Mouse (Mus musculus): ENCODE data around the gene Olfr970. TPM values are rescaled to one million over a fixed set of nuclear protein-coding genes. Genes with fewer than 3 reads are reported as not detected.
"Not testable (repeated sequence)": the region's sequence is repeated elsewhere in the genome, so short reads cannot be mapped to it uniquely, and the experiment has no call there.

The Olfr970 gene
- not detected in 2 replicates for polyA plus RNA-seq (2015; fragmentation: Nextera tagmentation; extraction: Ambion mirVana)

- Histone ChIP-seq H3K9ac (ENCODE audit: low read length) (no peak within 1 kb of the TSS), H3K4me1 (ENCODE audit: control insufficient read depth, insufficient read depth, low read length) (no peaks in the 10 kb centered on the region), H3K9me3 (replicated peaks; ENCODE audit: control insufficient read depth, low read length) (no peaks in the 10 kb centered on the region), H3K4me3 (ENCODE audit: low read length) (no peak within 1 kb of the TSS), H3K4me2 (ENCODE audit: low read depth, low read length) (no peak within 1 kb of the TSS), H3K27me3 (ENCODE audit: control insufficient read depth, insufficient read depth, low read length) (no peaks in the 10 kb centered on the region), H3K36me3 (ENCODE audit: control insufficient read depth, insufficient read depth) (no peaks in the 10 kb centered on the region), H3K27ac (ENCODE audit: low read length) (no peak within 1 kb of the TSS)
- ATAC-seq (replicated peaks; ENCODE audit: extremely low read depth, insufficient read depth, low FRiP score): no peak
- 73% methylated on average over 4 of the region's 4 CpGs for WGBS
Observed at GRCm38 (mm10) chr9:39808560-39808959, at the start of gene Olfr970. Gene Olfr970, plus strand, starts transcription at chr9:39808860.

GRCm38 (mm10) chr9:39783153-39783552, 25.5 kb upstream of the Olfr970 start, which contains the start of gene Olfr968:
Gene Olfr968, minus strand, starts transcription at chr9:39783253.
- H3K27me3 ChIP-seq (ENCODE audit: control insufficient read depth, insufficient read depth, low read length): no peaks in the 10 kb centered on the region
- H3K4me2 ChIP-seq (ENCODE audit: low read depth, low read length): no peak within 1 kb of the TSS
- no peak within 1 kb of the TSS for H3K27ac ChIP-seq (ENCODE audit: low read length)
- H3K4me3 ChIP-seq (ENCODE audit: low read length): no peak within 1 kb of the TSS
- H3K9me3 ChIP-seq (replicated peaks; ENCODE audit: control insufficient read depth, low read length): no peaks in the 10 kb centered on the region
- no peak within 1 kb of the TSS for H3K9ac ChIP-seq (ENCODE audit: low read length)
- no peaks in the 10 kb centered on the region for H3K4me1 ChIP-seq (ENCODE audit: control insufficient read depth, insufficient read depth, low read length)
- no peak for ATAC-seq (replicated peaks; ENCODE audit: extremely low read depth, insufficient read depth, low FRiP score)
- no peaks in the 10 kb centered on the region for H3K36me3 ChIP-seq (ENCODE audit: control insufficient read depth, insufficient read depth)
- 60% methylated on average over 1 of the region's 1 CpGs for WGBS

DNA sequence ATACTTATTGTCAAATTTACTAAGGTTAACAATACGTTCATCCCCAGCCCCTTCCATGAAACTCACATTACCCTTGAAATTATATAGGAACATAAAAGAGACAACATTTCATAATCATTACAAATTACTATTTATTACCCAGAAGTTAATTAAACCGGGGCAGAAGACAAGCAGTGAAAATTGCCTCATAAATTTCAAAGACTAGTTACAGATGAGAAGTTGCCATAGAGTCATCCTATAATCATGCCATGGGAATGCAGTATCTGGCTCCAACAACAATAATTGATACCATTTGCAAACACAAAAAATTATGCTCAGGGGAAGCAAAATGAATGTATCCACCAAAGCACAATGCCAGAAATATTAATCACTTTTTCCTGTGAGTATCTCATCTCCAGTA, 18.1 kb upstream of the Olfr970 start, which contains the start of gene Olfr969:
Gene Olfr969, plus strand, starts transcription at position 388 of the 400 bp plus-strand sequence.
- H3K9ac ChIP-seq (ENCODE audit: low read length): no peak within 1 kb of the TSS
- no peak for ATAC-seq (replicated peaks; ENCODE audit: extremely low read depth, insufficient read depth, low FRiP score)
- no peaks in the 10 kb centered on the region for H3K9me3 ChIP-seq (replicated peaks; ENCODE audit: control insufficient read depth, low read length)
- H3K4me1 ChIP-seq (ENCODE audit: control insufficient read depth, insufficient read depth, low read length): no peaks in the 10 kb centered on the region
- H3K27me3 ChIP-seq (ENCODE audit: control insufficient read depth, insufficient read depth, low read length): no peaks in the 10 kb centered on the region
- no peak within 1 kb of the TSS for H3K4me3 ChIP-seq (ENCODE audit: low read length)
- WGBS: 63% methylated on average over 2 of the region's 2 CpGs
- no peak within 1 kb of the TSS for H3K27ac ChIP-seq (ENCODE audit: low read length)
- no peaks in the 10 kb centered on the region for H3K36me3 ChIP-seq (ENCODE audit: control insufficient read depth, insufficient read depth)
- H3K4me2 ChIP-seq (ENCODE audit: low read depth, low read length): no peak within 1 kb of the TSS

DNA sequence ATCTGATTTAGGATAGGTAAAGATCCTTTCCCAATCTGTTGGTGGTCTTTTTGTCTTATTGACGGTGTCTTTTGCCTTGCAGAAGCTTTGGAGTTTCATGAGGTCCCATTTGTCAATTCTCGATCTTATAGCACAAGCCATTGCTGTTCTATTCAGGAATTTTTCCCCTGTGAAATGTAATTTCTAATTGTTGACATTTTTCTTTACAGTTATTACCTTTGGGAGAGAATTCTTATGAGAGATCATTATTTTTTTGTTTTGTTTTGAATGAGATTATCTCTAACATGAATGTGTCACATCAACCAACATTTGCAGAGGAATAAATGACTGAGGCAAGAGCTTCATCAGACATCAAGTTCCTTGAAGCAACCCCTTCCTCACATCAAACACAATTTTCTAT, 27.9 kb downstream of the Olfr970 start, which contains the start of gene Olfr971:
Gene Olfr971, plus strand, starts transcription at position 301 of the 400 bp plus-strand sequence.
- H3K27me3 ChIP-seq (ENCODE audit: control insufficient read depth, insufficient read depth, low read length); H3K9me3 ChIP-seq (replicated peaks; ENCODE audit: control insufficient read depth, low read length); H3K4me3 ChIP-seq (ENCODE audit: low read length); ATAC-seq (replicated peaks; ENCODE audit: extremely low read depth, insufficient read depth, low FRiP score); H3K9ac ChIP-seq (ENCODE audit: low read length); H3K4me1 ChIP-seq (ENCODE audit: control insufficient read depth, insufficient read depth, low read length); H3K36me3 ChIP-seq (ENCODE audit: control insufficient read depth, insufficient read depth); H3K27ac ChIP-seq (ENCODE audit: low read length); H3K4me2 ChIP-seq (ENCODE audit: low read depth, low read length): not testable (repeated sequence)
- 76% methylated on average over 1 of the region's 2 CpGs for WGBS

GRCm38 (mm10) chr9:39866122-39866521, 57.5 kb downstream of the Olfr970 start, which contains the start of gene Olfr972:
Gene Olfr972, plus strand, starts transcription at chr9:39866422.
- Histone ChIP-seq H3K4me2 (ENCODE audit: low read depth, low read length) (no peak within 1 kb of the TSS), H3K27ac (ENCODE audit: low read length) (no peak within 1 kb of the TSS), H3K4me3 (ENCODE audit: low read length) (no peak within 1 kb of the TSS), H3K27me3 (ENCODE audit: control insufficient read depth, insufficient read depth, low read length) (no peaks in the 10 kb centered on the region), H3K4me1 (ENCODE audit: control insufficient read depth, insufficient read depth, low read length) (no peaks in the 10 kb centered on the region), H3K9me3 (replicated peaks; ENCODE audit: control insufficient read depth, low read length) (no peaks in the 10 kb centered on the region), H3K9ac (ENCODE audit: low read length) (no peak within 1 kb of the TSS), H3K36me3 (ENCODE audit: control insufficient read depth, insufficient read depth) (no peaks in the 10 kb centered on the region)
- no peak for ATAC-seq (replicated peaks; ENCODE audit: extremely low read depth, insufficient read depth, low FRiP score)
- WGBS: 56% methylated on average over 2 of the region's 2 CpGs

Other genes starting within 250 kb of the Olfr970 start
- not detected in 2 replicates for gene Olfr959, start 233.3 kb upstream of the Olfr970 start, polyA plus RNA-seq (2015; fragmentation: Nextera tagmentation; extraction: Ambion mirVana)
- 8.0 and 8.4 TPM in 2 replicates for gene AW551984, start 204.5 kb upstream of the Olfr970 start, polyA plus RNA-seq (2015; fragmentation: Nextera tagmentation; extraction: Ambion mirVana)
- gene Olfr148, start 198.2 kb upstream of the Olfr970 start, polyA plus RNA-seq (2015; fragmentation: Nextera tagmentation; extraction: Ambion mirVana): not detected in 2 replicates
- not detected in 2 replicates for gene Olfr960, start 187.5 kb upstream of the Olfr970 start, polyA plus RNA-seq (2015; fragmentation: Nextera tagmentation; extraction: Ambion mirVana)
- gene Olfr961, start 163.8 kb upstream of the Olfr970 start, polyA plus RNA-seq (2015; fragmentation: Nextera tagmentation; extraction: Ambion mirVana): not detected in 2 replicates
- gene Olfr963, start 141.7 kb upstream of the Olfr970 start, polyA plus RNA-seq (2015; fragmentation: Nextera tagmentation; extraction: Ambion mirVana): not detected in 2 replicates
- gene Olfr149, start 101.7 kb upstream of the Olfr970 start, polyA plus RNA-seq (2015; fragmentation: Nextera tagmentation; extraction: Ambion mirVana): not detected in 2 replicates
- not detected in 2 replicates for gene Olfr965, start 97.5 kb upstream of the Olfr970 start, polyA plus RNA-seq (2015; fragmentation: Nextera tagmentation; extraction: Ambion mirVana)
- not detected in 2 replicates for gene Olfr150, start 77.9 kb upstream of the Olfr970 start, polyA plus RNA-seq (2015; fragmentation: Nextera tagmentation; extraction: Ambion mirVana)
- gene Olfr967, start 62.6 kb upstream of the Olfr970 start, polyA plus RNA-seq (2015; fragmentation: Nextera tagmentation; extraction: Ambion mirVana): not detected in 2 replicates
- gene Olfr968, start 25.6 kb upstream of the Olfr970 start, polyA plus RNA-seq (2015; fragmentation: Nextera tagmentation; extraction: Ambion mirVana): not detected in 2 replicates
- not detected in 2 replicates for gene Olfr969, start 17.9 kb upstream of the Olfr970 start, polyA plus RNA-seq (2015; fragmentation: Nextera tagmentation; extraction: Ambion mirVana)
- gene Olfr971, start 28.0 kb downstream of the Olfr970 start, polyA plus RNA-seq (2015; fragmentation: Nextera tagmentation; extraction: Ambion mirVana): not detected in 2 replicates
- not detected in 2 replicates for gene Olfr972, start 57.6 kb downstream of the Olfr970 start, polyA plus RNA-seq (2015; fragmentation: Nextera tagmentation; extraction: Ambion mirVana)
- not detected in 2 replicates for gene Olfr229, start 98.5 kb downstream of the Olfr970 start, polyA plus RNA-seq (2015; fragmentation: Nextera tagmentation; extraction: Ambion mirVana)
- not detected in 2 replicates for gene Olfr974, start 128.6 kb downstream of the Olfr970 start, polyA plus RNA-seq (2015; fragmentation: Nextera tagmentation; extraction: Ambion mirVana)
- not detected in 2 replicates for gene Olfr975, start 143.2 kb downstream of the Olfr970 start, polyA plus RNA-seq (2015; fragmentation: Nextera tagmentation; extraction: Ambion mirVana)
- not detected in 2 replicates for gene Olfr976, start 152.3 kb downstream of the Olfr970 start, polyA plus RNA-seq (2015; fragmentation: Nextera tagmentation; extraction: Ambion mirVana)
- not detected in 2 replicates for gene Olfr978, start 183.3 kb downstream of the Olfr970 start, polyA plus RNA-seq (2015; fragmentation: Nextera tagmentation; extraction: Ambion mirVana)
- not detected in 2 replicates for gene Olfr979, start 194.6 kb downstream of the Olfr970 start, polyA plus RNA-seq (2015; fragmentation: Nextera tagmentation; extraction: Ambion mirVana)
- not detected in 2 replicates for gene Olfr980, start 200.7 kb downstream of the Olfr970 start, polyA plus RNA-seq (2015; fragmentation: Nextera tagmentation; extraction: Ambion mirVana)
- not detected in 2 replicates for gene Olfr981, start 212.6 kb downstream of the Olfr970 start, polyA plus RNA-seq (2015; fragmentation: Nextera tagmentation; extraction: Ambion mirVana)